Mouse (Mus musculus) MEL (cell line): ENCODE data around the gene Gm853.

Experiments used
- CTCF ChIP-seq, 3 experiments: IDR thresholded peaks in 2 of 3; conservative IDR thresholded peaks in 1 of 3; 2 replicates each; pipeline ENCODE4 v1.5.1; 2011 to 2012; ENCODE audit warnings: low read length in 3 of 3, low read depth in 2 of 3, mild to moderate bottlenecking in 2 of 3, improper control_type of control experiment in 1 of 3, inconsistent platforms in 1 of 3, mixed read lengths in 1 of 3, moderate library complexity in 1 of 3; ENCODE audit not compliant: control insufficient read depth in 1 of 3, insufficient read depth in 1 of 3, poor library complexity in 1 of 3, severe bottlenecking in 1 of 3
- GABPA ChIP-seq: IDR thresholded peaks from 2 replicates; pipeline ENCODE4 v1.6.1; 2012; ENCODE audit warnings: low read depth, mild to moderate bottlenecking, inconsistent platforms, low read length, improper control_type of control experiment, moderate library complexity
- MEF2A ChIP-seq: IDR thresholded peaks from 2 replicates; pipeline ENCODE4 v1.6.1; 2014; ENCODE audit warnings: low read depth, mild to moderate bottlenecking, inconsistent platforms, low read length, improper control_type of control experiment; ENCODE audit not compliant: poor library complexity, insufficient replicate concordance, severe bottlenecking; ENCODE audit errors: extremely low read depth
- MYB ChIP-seq: IDR thresholded peaks from 2 replicates; pipeline ENCODE4 v1.6.1; 2011; ENCODE audit warnings: mild to moderate bottlenecking, low read depth, low read length, improper control_type of control experiment
- POLR2A ChIP-seq, 2 experiments: IDR thresholded peaks; 2 replicates each; pipeline ENCODE4 v1.6.1; 2011 to 2012; ENCODE audit warnings: low read length in 2 of 2, mild to moderate bottlenecking in 2 of 2, control low read depth in 1 of 2, improper control_type of control experiment in 1 of 2, low read depth in 1 of 2, moderate library complexity in 1 of 2; ENCODE audit not compliant: control insufficient read depth in 1 of 2, insufficient read depth in 1 of 2, poor library complexity in 1 of 2
- USF2 ChIP-seq, 2 experiments: IDR thresholded peaks; 2 replicates each; pipeline ENCODE4 v1.6.1; 2011 to 2012; ENCODE audit warnings: improper control_type of control experiment in 2 of 2, low read length in 2 of 2, borderline replicate concordance in 1 of 2, inconsistent platforms in 1 of 2, low read depth in 1 of 2, mild to moderate bottlenecking in 1 of 2; ENCODE audit not compliant: insufficient read depth in 1 of 2
- ZKSCAN1 ChIP-seq: IDR thresholded peaks from 2 replicates; pipeline ENCODE4 v1.6.1; 2012; ENCODE audit warnings: low read depth, mild to moderate bottlenecking, inconsistent platforms, low read length, improper control_type of control experiment, moderate library complexity
- ZNF384 ChIP-seq: IDR thresholded peaks from 2 replicates; pipeline ENCODE4 v1.6.1; 2012; ENCODE audit warnings: low read depth, mild to moderate bottlenecking, inconsistent platforms, low read length, improper control_type of control experiment

GRCm38 (mm10) chr4:130211870-130212269, 10.3 kb downstream of the Gm853 start:
- no peak for TF ChIP-seq POLR2A (IDR thresholded peaks at IDR 0.05; ENCODE audit: control insufficient read depth in 1 of 2, insufficient read depth in 1 of 2, low read depth in 1 of 2, low read length in 2 of 2, poor library complexity in 1 of 2)
- TF ChIP-seq GABPA = no peak
- no peak for TF ChIP-seq CTCF (IDR thresholded peaks at IDR 0.05 in 2 of 3, conservative IDR thresholded peaks at IDR 0.05 in 1 of 3; ENCODE audit: control insufficient read depth in 1 of 3, insufficient read depth in 1 of 3, low read depth in 2 of 3, low read length in 3 of 3, poor library complexity in 1 of 3, severe bottlenecking in 1 of 3)
- TF ChIP-seq MYB = no peak
- no peak for TF ChIP-seq ZNF384
- no peak for TF ChIP-seq ZKSCAN1
- no peak for TF ChIP-seq MEF2A
- no peak for TF ChIP-seq USF2 (IDR thresholded peaks at IDR 0.05; ENCODE audit: borderline replicate concordance in 1 of 2, insufficient read depth in 1 of 2, low read depth in 1 of 2, low read length in 2 of 2)
